Mouse (Mus musculus): ENCODE data around the gene Tgfa. TPM values are rescaled to one million over a fixed set of nuclear protein-coding genes. Genes with fewer than 3 reads are reported as not detected.

Gene Tgfa
- total and polyA plus RNA-seq, 2 experiments from 2014 or later, result 1.1 to 7.2 TPM

DNA sequence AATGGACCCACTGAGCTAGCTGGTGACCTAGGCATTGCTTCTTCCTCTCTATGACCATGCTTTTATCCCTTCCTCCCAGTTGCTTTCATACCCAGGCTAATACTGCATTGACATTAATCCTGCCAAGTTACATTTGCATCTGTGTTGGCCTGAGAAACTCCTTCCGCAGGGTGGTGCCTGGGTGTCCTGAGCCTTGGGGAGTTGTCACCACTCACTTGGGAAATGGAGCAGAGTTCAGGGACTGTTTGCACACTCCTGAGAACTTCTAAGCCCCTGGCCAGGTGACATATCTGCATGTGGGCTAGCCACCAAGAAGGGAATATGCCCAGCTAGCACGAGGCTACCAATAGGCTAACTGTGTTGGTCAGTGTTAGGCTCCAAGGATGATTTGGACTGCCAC, 23.0 kb downstream of the Tgfa start:
- Histone ChIP-seq H3K4me3 (ENCODE audit: low read depth, low read length) (no peak overlapping the region), H3K27ac (ENCODE audit: low read depth) (no peak overlapping the region), H3K9me3 (replicated peaks; ENCODE audit: control insufficient read depth, low read length) (no peaks in the 10 kb centered on the region), H3K36me3 (replicated peaks; ENCODE audit: control insufficient read depth, insufficient read depth, low read length) (no peaks in the 10 kb centered on the region), H3K27me3 (ENCODE audit: control insufficient read depth, insufficient read depth, low read length) (no peaks in the 10 kb centered on the region), H3K4me1 (ENCODE audit: control insufficient read depth, insufficient read depth) (no peaks in the 10 kb centered on the region), H3K4me2 (ENCODE audit: low read depth, low read length) (no peak overlapping the region), H3K9ac (replicated peaks; ENCODE audit: low read depth, low read length) (no peak overlapping the region)
- ATAC-seq (ENCODE audit: insufficient read depth, low read depth), result no peak
- no peak for DNase-seq (ENCODE audit: low spot score)
- TF ChIP-seq EP300 (IDR thresholded peaks at IDR 0.05; ENCODE audit: low read depth) (no peak), CTCF (IDR thresholded peaks at IDR 0.05; ENCODE audit: low read depth) (no peak)
- WGBS, result 83% methylated on average over 2 of the region's 2 CpGs

DNA sequence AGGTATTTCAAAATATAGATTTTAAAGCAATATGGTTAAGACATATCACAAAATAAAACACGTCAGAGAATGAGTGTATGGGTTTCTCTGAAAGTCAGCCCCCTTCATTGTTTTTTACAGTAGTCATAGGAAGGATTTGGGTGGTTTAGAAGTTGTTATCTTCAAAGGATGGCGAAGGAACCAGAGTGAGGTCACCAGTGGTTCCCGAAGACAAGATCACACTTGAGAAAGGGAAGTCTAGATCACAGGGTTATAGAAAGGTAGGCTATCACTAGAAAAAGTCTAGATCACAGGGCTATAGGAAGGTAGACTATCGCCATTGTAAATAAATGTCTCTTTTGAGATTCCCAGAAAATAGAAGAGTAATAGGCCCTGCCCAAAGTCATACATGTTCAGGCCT, 23.7 kb downstream of the Tgfa start:
- Histone ChIP-seq H3K4me3 (ENCODE audit: low read depth, low read length) (no peak overlapping the region), H3K27me3 (ENCODE audit: control insufficient read depth, insufficient read depth, low read length) (no peaks in the 10 kb centered on the region), H3K9ac (replicated peaks; ENCODE audit: low read depth, low read length) (no peak overlapping the region), H3K27ac (ENCODE audit: low read depth) (no peak overlapping the region), H3K4me2 (ENCODE audit: low read depth, low read length) (no peak overlapping the region), H3K36me3 (replicated peaks; ENCODE audit: control insufficient read depth, insufficient read depth, low read length) (no peaks in the 10 kb centered on the region), H3K9me3 (replicated peaks; ENCODE audit: control insufficient read depth, low read length) (no peaks in the 10 kb centered on the region), H3K4me1 (ENCODE audit: control insufficient read depth, insufficient read depth) (no peaks in the 10 kb centered on the region)
- 70% methylated on average over 4 of the region's 4 CpGs for WGBS
- no peak for TF ChIP-seq EP300 (IDR thresholded peaks at IDR 0.05; ENCODE audit: low read depth)
- no peak for TF ChIP-seq CTCF (IDR thresholded peaks at IDR 0.05; ENCODE audit: low read depth)
- DNase-seq (ENCODE audit: low spot score), result no peak
- no peak for ATAC-seq (ENCODE audit: insufficient read depth, low read depth)

DNA sequence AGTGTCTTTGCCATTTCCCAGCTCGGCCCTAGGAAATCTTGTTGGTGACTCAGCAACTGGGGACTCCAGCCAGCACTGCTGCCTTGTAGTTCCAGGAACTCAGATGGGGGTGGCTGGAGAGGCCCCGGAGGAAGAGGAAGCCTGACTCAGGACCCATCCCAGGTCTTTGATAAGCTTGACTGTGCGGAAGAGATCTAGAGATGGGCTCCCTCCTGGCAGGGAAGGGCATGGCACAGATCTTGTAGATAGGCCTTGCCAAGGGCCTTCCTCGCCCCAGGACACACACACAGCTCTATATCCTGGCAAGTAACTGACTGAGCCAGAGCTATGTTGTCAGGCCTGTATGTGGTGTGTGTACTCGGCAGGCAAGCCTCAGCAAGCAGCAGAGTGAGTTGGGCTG, 24.5 kb downstream of the Tgfa start:
- no peaks in the 10 kb centered on the region for H3K27me3 ChIP-seq (ENCODE audit: control insufficient read depth, insufficient read depth, low read length)
- DNase-seq (ENCODE audit: low spot score) (peak; percentile 33), ATAC-seq (ENCODE audit: insufficient read depth, low read depth) (peak; percentile 53)
- H3K4me2 ChIP-seq (ENCODE audit: low read depth, low read length), result no peak overlapping the region
- TF ChIP-seq CTCF (IDR thresholded peaks at IDR 0.05; ENCODE audit: low read depth), result no peak
- TF ChIP-seq EP300 (IDR thresholded peaks at IDR 0.05; ENCODE audit: low read depth), result no peak
- no peak overlapping the region for H3K27ac ChIP-seq (ENCODE audit: low read depth)
- H3K4me3 ChIP-seq (ENCODE audit: low read depth, low read length), result no peak overlapping the region
- H3K4me1 ChIP-seq (ENCODE audit: control insufficient read depth, insufficient read depth), result no peaks in the 10 kb centered on the region
- no peaks in the 10 kb centered on the region for H3K9me3 ChIP-seq (replicated peaks; ENCODE audit: control insufficient read depth, low read length)
- 52% methylated on average over 5 of the region's 5 CpGs for WGBS
- no peaks in the 10 kb centered on the region for H3K36me3 ChIP-seq (replicated peaks; ENCODE audit: control insufficient read depth, insufficient read depth, low read length)
- no peak overlapping the region for H3K9ac ChIP-seq (replicated peaks; ENCODE audit: low read depth, low read length)

DNA sequence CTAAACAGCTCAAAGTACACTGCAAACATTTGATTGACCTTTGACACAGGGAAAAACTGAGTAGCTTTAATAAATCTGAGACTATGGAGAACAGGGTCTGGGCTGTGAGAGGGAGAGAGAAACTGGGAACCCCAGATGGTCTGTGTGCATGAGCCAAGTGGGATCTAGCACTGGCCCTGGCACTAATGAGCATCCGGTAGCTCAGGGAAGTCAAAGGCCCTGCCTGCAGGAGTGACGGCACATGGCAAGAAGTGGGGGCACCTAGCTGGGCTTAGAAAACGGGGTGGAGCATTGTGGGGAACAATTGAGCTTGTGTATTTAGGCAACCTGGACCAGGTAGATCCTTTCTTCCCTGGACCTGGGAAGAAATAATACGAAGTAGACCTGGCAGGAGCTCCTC, 25.1 kb downstream of the Tgfa start:
- 85% methylated on average over 4 of the region's 4 CpGs for WGBS
- no peak for TF ChIP-seq CTCF (IDR thresholded peaks at IDR 0.05; ENCODE audit: low read depth)
- no peak for TF ChIP-seq EP300 (IDR thresholded peaks at IDR 0.05; ENCODE audit: low read depth)
- Histone ChIP-seq H3K9me3 (replicated peaks; ENCODE audit: control insufficient read depth, low read length) (no peaks in the 10 kb centered on the region), H3K27ac (ENCODE audit: low read depth) (no peak overlapping the region), H3K36me3 (replicated peaks; ENCODE audit: control insufficient read depth, insufficient read depth, low read length) (no peaks in the 10 kb centered on the region), H3K27me3 (ENCODE audit: control insufficient read depth, insufficient read depth, low read length) (no peaks in the 10 kb centered on the region), H3K4me1 (ENCODE audit: control insufficient read depth, insufficient read depth) (no peaks in the 10 kb centered on the region), H3K4me3 (ENCODE audit: low read depth, low read length) (no peak overlapping the region), H3K9ac (replicated peaks; ENCODE audit: low read depth, low read length) (no peak overlapping the region), H3K4me2 (ENCODE audit: low read depth, low read length) (no peak overlapping the region)
- ATAC-seq (ENCODE audit: insufficient read depth, low read depth), result no peak
- DNase-seq (ENCODE audit: low spot score), result no peak

DNA sequence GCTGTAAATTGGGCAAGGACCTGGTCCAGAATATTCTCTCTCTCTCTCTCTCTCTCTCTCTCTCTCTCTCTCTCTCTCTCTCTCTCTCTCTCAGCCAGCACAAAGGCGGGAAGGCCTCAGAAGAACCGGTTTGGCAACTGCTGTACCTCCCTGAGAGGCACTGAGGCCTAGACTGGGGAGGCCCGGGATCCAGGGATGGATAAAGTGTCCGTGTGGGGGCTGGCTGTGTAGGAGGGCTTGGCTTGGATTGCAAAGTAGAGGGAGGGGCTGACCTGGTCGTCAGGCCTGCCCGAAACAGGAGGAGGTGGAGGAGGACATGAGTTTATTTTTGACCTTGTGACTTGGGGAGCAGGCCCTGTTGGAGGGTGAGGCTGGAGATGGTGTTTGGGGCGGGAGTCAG, 27.4 kb downstream of the Tgfa start:
- no peak for DNase-seq (ENCODE audit: low spot score)
- Histone ChIP-seq H3K27ac (ENCODE audit: low read depth) (no peak overlapping the region), H3K36me3 (replicated peaks; ENCODE audit: control insufficient read depth, insufficient read depth, low read length) (no peaks in the 10 kb centered on the region), H3K27me3 (ENCODE audit: control insufficient read depth, insufficient read depth, low read length) (no peaks in the 10 kb centered on the region), H3K4me2 (ENCODE audit: low read depth, low read length) (no peak overlapping the region), H3K9ac (replicated peaks; ENCODE audit: low read depth, low read length) (no peak overlapping the region), H3K4me3 (ENCODE audit: low read depth, low read length) (no peak overlapping the region), H3K9me3 (replicated peaks; ENCODE audit: control insufficient read depth, low read length) (no peaks in the 10 kb centered on the region), H3K4me1 (ENCODE audit: control insufficient read depth, insufficient read depth) (no peaks in the 10 kb centered on the region)
- 30% methylated on average over 7 of the region's 7 CpGs for WGBS
- no peak for ATAC-seq (ENCODE audit: insufficient read depth, low read depth)
- no peak for TF ChIP-seq EP300 (IDR thresholded peaks at IDR 0.05; ENCODE audit: low read depth)
- no peak for TF ChIP-seq CTCF (IDR thresholded peaks at IDR 0.05; ENCODE audit: low read depth)

DNA sequence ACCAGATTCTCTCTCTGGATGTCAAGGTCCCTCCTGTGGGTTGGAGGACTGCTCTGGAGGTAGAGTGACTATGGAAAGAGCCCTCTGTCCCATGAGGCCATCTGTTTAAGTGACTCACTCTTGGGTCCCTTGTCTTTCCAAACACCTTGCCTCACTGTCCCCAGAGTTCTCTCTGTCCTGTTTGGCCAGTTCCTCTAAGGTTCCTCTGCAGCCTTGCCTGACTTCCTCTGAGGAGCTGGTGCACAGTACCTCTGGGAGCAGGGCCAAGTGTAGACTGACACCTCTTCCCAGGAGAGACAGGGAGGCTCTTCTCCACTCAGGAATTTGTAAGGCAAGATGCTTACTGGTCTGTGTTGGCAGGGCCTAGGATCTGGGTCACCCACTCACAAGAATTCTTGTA, 30.6 kb downstream of the Tgfa start:
- ATAC-seq (ENCODE audit: insufficient read depth, low read depth), result no peak
- no peak overlapping the region for H3K9ac ChIP-seq (replicated peaks; ENCODE audit: low read depth, low read length)
- no peaks in the 10 kb centered on the region for H3K4me1 ChIP-seq (ENCODE audit: control insufficient read depth, insufficient read depth)
- no peak overlapping the region for H3K4me2 ChIP-seq (ENCODE audit: low read depth, low read length)
- H3K27me3 ChIP-seq (ENCODE audit: control insufficient read depth, insufficient read depth, low read length), result no peaks in the 10 kb centered on the region
- no peaks in the 10 kb centered on the region for H3K36me3 ChIP-seq (replicated peaks; ENCODE audit: control insufficient read depth, insufficient read depth, low read length)
- H3K4me3 ChIP-seq (ENCODE audit: low read depth, low read length), result no peak overlapping the region
- no peak for DNase-seq (ENCODE audit: low spot score)
- no peak for TF ChIP-seq CTCF (IDR thresholded peaks at IDR 0.05; ENCODE audit: low read depth)
- no peak for TF ChIP-seq EP300 (IDR thresholded peaks at IDR 0.05; ENCODE audit: low read depth)
- H3K27ac ChIP-seq (ENCODE audit: low read depth), result no peak overlapping the region
- no peaks in the 10 kb centered on the region for H3K9me3 ChIP-seq (replicated peaks; ENCODE audit: control insufficient read depth, low read length)
